Mouse (Mus musculus): ENCODE data around the gene Lgi2. TPM values are rescaled to one million over a fixed set of nuclear protein-coding genes. Genes with fewer than 3 reads are reported as not detected.

Lgi2 gene
- total RNA-seq (2021) = 1 to 10 TPM; 2.2 to 3.0 TPM
- long read RNA-seq, experiment 1, full-length matches to known transcripts = 2 of 3 reads
- long read RNA-seq, experiment 1, partial matches to known transcripts = 0 of 3 reads
- long read RNA-seq, experiment 1, other reads (novel, unspliced or antisense) = 1 of 3 reads
- long read RNA-seq, experiment 2, partial matches to known transcripts = 0 of 2 reads
- long read RNA-seq, experiment 2, other reads (novel, unspliced or antisense) = 2 of 2 reads

DNA sequence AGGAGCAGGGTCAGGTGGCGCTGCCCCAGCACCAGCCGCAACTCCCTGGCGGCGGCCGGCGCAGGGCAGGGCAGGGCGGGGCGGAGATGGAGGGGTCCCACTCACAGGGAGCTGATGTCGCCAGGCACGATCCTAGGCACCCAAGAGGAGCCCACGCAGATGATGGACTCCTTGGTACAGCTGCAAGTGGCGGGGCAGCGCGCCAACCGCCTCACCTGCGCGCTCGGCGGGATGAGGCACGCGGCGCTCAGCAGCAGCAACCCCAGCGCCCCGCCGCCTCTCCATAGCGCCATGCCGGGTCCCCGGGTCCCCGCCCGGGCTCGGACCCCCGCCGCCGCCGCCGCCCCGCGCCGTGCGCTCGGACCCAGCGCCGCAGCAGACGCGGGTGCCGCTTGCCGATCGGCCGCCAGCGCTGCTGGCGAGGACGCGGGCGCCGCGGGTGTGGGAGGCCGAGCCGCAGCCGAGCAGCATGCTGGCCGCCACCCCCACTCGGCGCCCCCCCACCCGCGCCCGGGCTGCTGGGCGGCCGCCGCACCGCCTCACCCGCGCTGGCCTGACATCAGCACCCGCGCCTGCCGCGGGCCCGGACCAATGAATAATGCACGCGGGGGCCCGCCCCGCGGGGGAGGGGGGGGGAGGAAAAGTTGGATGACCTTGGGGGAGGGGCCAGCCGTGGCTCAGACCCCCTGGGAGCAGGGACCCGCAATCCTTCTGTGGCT lies at the start of gene Lgi2:
Lgi2 (minus strand) TSS at position 650 of the 719 bp plus-strand sequence.
- DNase-seq = peak; percentile 51

DNA sequence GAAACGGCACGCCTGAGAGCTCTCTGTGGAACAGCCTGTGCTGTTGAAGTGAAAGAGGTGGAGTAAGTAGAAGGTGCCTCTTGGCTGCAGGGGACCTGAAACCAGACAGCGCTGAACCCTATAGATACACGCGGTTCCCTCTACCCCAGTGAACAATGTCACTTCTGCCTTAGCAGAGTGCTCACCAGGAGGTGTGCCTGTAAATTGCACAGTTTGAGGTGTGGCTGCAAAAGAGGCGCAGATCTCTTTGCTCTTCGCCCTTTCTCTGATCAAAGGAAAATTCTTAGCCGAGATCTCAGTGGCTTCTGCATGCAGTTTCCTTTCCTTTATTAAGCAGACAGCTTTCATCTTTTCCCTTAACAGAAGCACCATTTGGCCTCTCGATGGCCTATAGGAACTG lies 49.2 kb upstream of the Lgi2 start:
- DNase-seq = no peak

DNA sequence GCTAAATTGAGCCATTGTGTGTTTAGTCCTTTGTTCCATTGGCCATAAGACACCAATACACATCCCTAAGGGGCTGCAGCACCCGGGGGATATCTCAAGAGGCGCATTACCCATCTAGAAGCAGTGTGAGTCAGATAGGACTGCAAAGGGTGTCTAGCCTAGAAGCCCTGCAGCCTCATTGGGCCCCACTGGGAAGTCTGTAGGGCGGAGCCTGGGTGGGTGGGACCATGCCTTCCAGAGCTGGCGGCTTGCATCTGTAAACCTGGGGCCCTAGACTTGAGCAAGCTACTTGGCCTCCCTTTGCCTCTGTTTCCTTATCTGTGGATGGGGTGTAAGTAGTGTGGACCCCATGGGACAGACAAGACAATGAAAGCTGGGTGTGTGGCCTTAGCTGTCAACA lies 48.4 kb upstream of the Lgi2 start:
- DNase-seq = no peak

DNA sequence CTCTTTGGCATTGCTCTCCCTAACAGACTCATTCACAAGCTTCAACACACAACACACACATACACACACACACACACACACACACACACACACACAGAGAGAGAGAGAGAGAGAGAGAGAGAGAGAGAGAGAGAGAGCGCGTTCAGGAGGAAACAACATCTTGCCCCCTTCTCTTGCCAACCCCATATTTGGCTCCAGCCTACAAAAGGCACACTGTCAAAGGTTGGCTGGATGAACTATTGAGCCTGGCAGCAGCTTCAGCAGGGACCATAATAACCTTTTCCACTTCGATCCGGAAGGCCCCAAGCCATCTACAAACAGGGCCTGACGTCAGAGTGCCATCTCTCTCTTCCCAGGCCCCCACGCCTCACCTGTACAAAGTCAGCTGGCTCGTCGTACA lies 46.5 kb upstream of the Lgi2 start:
- no peak for DNase-seq

DNA sequence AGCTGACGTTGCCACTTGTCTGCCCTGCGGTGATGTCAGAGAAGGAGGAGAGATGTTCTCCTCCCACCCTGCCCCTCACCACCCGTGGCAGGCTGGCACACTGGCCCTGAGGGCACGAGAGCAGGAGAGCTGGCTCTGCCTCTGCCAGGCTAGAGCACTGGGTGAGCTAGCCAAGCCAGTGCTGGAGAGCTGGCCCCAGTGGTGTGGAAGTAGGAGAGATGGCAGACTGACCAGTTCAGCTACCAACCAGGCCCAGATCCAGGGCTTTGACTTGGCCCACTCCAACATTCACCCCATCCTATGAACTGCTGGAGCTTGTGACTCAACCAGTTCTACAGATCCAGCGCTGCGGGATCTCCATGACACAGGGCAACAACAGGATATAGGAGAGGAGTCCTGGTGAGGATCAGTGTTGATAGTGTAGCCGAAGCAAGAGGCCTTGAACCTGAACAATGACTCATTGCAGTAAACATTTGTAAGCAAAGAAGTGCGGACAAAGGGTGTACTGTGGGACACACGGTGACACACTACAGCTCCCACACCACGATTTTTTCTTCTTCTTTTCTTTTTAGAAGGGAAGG lies 45.1 kb upstream of the Lgi2 start:
- peak; percentile 17 for DNase-seq

DNA sequence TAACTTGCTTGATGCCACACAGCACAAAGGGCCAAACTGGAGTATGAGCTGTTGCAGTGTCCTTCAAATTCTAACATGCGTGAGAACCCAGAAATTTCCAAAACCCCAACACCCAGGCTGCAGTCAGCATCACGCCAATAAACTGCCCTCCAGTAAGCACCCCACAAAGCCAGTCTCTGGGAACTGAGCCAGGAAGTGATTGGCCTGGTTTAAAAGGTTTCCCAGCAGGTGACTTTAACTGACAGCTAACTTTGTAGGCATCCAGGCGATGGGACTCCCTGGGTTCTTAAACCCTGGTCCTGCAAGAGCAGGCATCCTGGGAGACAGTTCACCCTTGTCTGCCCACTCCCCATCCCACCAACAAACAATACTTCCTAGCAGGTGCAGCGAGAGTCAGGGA lies 44.0 kb upstream of the Lgi2 start:
- no peak for DNase-seq

DNA sequence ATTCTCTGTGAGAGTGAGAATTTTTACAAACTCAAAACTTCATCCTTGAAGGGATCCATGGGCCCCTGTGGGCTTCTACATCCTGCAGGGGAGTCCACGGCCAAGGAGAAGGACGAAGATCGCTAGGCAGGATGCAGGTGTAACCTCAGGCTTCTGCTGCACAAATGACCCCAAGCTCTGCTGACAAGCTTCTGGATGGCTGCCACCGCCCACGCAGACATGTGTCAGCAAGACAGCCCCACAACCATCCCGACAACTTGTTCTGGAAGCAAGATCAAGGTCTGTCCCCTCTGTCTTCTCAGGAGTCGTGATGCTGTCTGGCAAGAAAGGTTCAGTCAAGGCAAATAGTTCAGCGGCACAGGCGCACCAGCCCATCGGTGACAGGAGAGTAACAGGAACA lies 43.4 kb upstream of the Lgi2 start:
- peak; percentile 36 for DNase-seq

DNA sequence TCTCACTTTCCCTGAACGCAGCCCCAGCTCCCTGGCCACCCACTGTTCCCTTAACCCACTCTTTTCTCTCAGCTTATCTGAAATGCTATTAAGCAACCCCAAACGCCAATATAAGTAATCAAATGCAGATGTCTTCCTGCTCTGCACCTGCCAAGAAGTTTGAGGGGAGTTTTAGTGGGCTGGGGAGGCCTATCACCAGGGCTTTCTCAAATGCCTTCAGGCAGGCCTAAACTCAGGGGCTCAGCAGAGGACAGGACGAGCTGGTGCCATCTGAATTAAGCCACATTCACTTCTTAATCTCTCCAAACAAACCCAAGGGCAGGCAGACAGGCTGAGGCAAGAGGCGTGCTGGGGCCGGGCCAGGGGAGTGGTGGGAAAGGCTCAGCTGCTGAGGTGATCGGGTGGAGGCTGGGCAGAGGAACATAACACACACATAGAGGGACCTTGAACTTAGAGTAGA lies 38.4 kb upstream of the Lgi2 start:
- DNase-seq = no peak

DNA sequence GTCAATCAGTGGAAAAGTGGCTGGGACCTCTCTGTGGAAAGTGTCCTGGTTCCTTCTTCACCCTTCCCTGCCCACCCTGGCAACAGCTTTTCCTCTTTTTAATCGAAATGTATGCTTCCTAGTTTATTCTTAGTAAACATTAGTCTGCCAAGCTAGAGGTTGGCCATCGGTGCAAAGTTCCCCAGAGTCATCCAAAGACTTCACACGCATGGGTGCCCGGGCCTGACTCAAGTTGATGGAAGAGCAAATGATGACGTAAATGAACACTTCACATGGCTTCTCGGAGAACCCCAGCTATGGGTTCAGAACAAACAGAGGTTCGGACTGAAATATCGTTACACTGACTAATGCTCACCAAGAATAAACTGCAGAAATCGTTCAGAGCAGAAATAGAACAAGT lies 24.4 kb upstream of the Lgi2 start:
- DNase-seq = no peak

DNA sequence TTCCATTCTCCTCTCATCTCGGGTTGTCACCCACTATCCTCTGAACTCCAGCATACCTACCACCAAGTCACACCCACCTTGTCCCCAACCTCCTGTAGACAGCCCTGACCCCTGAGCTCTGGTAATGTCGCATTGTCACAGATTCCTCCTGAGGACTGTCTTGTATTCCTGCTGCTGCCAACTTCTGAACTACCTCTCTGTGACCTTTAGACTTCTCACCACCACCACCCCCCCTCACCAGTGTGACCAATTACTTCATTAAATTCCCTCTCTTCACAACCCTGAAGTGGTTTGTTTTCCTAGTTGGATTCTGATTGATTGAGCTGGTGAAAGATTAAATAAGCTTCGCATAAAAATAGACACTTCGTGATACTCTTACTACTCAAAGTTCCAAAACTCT lies 22.4 kb upstream of the Lgi2 start:
- no peak for DNase-seq

DNA sequence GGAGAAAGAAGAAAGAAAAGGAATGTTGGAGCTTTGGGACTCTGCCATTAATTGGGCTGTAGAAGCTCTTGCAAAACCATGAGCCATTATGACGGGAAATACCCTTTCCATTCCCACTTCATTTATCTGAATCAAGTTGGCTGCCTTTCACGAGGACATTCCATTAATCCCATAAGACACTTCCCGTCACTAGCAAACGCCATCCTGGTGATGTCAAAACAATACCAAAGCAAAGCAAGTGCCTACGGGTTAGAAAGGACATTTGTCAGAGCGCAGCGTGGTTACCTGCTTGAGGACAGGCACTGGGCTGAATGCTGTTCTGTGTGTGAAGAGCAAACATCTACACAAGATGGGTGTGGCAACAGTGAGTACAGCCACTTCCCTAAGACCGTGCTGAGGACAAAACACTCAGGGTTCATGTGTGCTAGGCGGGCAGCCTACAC lies 21.1 kb upstream of the Lgi2 start:
- no peak for DNase-seq

DNA sequence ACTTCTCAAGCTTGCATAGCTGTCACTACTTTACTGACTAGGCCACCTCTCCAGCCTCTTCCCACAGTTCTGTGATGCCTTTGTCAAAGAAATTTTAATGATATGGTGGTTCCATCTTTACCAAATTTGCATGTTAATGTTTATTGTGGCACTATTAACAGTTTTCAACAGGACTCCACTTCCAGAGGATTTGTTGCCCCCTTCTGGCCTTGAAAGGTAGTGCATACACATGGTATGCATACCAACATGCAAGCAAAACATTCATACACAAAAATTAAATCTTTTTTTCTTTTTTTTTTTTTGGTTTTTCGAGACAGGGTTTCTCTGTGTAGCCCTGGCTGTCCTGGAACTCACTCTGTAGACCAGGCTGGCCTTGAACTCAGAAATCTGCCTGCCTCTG lies 6.3 kb upstream of the Lgi2 start:
- DNase-seq = no peak

DNA sequence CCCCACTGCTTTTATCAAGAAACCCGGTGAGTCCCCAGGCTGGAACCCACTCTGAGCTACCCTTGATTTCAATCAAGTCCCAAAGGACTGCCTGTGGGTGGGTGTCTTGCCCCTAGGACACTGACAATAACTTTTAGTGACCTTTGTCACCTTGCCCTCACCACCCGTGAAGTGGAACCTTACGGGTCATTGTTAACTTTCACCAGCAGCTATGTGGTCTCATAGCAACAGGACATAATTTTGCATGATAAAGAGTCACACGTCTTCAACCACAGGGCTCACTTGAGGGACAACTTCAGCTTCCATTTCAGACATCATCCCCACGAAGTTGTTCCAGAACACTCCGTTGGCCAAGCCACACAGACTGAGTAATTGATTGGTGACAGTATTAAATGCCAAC lies 4.5 kb upstream of the Lgi2 start:
- DNase-seq = no peak

DNA sequence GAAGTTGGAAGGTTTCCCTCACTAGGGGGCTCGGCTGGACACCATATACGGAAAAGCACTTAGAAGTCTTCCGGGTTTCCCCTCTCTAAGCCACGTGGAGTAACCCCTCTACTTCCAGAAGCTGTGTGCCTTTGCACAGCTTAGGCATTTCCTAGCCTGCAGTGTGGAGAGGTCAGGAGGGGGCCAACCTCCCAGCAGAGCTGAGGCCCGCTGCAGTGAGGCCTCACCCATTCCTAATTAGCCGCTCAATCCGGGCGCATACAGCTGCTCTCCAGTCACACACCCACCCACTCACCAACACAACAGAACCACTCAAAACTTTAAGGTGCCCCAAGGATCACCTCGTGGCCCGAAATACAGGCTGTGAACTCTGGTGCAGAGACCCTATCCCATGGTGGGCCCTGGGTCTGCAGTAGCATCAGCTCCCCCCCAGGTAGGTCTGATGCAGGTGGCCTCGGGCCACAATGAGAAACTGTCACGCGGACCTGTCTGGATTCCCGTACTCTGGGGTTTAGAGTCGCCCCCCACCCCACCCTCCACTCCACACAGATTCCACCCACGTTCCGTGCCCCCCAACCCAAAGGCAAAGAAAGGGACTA lies 949 bp downstream of the Lgi2 start:
- no peak for DNase-seq

DNA sequence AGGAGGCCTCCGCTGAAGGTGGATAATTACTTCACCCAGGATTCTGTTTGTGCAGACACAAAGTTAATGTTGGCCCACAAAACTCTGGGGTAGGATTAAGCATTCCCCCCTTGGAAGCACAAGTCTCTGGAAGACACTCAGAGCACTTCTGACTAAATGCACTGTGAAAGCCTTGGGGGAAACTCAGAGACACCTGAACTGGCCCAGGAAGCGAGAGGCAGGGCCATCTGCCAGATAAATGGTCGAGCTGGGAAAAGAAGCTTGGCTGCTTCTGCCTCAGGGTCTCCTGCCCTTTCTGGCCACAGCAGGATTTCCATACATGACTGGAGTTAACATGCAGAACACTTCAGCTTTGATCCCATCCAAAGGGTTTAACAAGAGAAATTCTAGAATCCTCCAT lies 1.9 kb downstream of the Lgi2 start:
- no peak for DNase-seq

DNA sequence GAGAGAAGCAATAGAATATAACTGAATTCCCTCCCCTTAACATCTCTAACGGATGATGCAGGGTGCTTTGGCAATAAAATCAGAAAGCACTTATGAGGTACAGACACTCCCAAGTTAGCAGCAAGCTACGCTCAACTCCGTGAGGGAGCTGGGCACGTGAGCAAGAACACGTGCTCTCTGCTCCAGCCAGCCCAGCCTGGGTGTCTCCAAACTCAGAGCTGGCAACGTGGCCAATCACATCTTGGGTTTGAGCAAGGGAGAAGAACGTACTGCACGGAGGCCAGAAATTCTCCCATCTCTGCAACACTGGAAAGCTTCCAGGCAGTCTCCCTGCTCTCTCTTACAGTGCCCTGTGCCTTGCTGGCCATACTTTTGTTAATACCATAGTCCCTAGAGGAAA lies 6.0 kb downstream of the Lgi2 start:
- DNase-seq = peak; percentile 17

DNA sequence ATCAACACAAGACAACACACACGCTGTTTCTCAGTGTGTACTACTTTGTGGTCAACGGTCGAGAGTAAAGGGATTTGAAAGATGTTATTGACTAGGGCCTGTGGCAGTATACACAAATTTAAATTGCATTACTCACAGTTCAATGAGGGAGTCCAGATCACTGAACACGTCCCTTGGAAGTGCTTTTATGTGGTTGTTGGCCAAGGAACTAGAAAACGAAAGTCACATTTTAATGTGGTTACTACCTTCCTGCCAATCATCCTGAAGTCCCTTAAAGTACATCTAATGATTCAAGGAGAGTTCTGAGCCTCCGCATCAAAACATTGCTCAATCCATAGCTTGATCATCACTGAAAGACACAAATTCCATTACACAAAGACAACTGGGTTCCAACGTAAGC lies 10.7 kb downstream of the Lgi2 start:
- no peak for DNase-seq

DNA sequence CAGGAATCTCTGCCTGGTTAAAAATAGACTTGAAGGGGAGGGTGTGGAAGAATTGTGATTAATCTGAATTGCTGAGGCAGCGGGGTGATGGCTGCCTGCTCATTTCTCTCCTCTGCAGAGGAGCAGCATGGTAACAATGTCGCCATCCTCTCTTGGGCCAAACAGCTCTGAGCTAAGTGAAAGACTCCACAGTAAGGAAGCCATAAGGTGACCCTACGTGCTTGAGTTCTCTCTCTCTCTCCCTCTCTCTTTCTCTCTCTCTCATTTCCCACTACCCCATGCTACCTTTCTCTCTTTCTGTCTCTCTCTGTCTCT lies 15.0 kb downstream of the Lgi2 start:
- no peak for DNase-seq

DNA sequence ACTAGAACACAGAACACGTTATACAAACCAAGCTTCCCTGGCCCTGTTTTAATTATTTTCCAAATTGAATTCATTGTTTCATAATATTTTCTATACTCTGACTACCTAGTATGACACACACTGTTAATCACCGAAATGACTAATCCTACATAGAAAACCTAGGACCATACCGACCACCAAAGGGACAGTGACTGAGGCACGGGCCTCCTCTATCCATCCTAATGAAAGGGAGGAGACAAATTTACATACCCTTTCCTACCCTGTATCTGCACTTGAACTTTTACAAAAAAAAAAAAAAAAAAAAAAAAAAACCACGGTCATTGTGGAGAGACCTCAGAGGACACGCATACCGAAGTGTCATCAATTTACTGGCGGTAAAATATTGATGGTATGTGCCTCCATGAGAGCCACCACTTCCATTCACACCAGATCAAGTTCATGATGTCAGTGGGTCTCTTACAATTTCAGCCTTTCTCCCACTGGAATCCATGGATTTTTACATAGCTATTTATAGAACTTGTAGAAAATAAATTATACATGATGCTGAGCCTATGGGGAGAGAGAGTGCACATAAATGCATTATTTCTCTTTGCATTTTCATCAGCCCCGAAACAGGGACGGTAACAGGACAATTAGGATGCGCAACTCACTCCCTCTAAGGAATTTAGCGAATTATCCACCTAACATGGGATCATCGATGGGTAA lies 15.5 kb downstream of the Lgi2 start:
- no peak for DNase-seq

DNA sequence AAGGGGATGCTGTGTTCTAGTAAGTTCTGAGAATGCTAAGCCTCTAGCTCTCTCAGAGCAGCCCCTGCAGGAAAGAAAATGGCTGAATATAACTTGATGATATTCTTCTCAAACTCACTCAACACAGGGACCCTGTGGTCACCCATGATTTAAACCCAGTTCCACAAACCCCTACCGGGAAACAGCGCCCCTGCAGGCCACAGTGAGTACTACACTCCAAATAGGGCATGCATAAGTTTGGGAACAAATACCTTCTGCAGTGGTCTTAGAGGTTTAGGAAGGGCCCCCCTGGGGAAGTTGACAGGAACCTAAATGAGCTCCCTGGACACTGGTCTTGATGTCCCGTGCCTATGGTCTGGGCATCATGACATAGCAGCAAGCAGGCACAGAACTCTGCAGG lies 19.3 kb downstream of the Lgi2 start:
- DNase-seq = peak; percentile 22

DNA sequence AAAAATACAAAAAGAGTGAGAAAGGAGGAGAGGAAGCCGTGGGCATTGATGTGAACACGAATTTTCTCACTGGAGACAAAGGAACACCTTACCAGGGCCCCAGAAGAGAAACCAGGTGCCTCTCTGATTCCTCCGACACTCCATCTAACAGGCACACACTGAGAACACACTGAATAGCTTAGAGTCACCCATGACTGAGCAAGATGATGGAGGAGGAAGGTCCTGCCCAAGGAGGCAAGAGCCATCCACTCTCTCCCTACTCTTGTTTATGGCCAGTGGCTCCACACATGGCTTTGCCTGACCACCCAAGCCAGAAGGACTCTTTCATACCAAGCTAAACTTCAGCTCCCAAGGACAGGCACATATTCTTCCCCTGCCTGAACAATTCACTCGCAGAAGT lies 22.5 kb downstream of the Lgi2 start:
- no peak for DNase-seq

DNA sequence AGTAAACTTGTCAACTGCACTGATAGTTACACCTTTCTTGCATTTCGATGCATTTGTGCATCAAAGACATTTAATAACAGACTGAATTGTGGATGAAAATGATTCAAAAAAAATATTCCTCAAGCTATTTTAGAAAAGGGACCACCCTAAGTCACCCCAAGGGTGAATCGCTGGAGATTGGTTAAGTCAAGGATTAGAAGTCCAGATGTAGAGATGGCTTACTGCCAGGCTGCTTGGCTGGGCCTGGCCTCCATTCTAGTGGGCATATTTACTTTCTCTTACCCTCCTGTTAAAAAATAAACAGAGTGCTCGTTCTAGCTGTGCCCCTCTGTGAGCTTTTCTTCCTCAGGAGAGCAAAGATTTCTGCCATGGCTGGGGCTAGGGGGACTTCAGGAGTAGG lies 26.1 kb downstream of the Lgi2 start:
- DNase-seq = no peak

DNA sequence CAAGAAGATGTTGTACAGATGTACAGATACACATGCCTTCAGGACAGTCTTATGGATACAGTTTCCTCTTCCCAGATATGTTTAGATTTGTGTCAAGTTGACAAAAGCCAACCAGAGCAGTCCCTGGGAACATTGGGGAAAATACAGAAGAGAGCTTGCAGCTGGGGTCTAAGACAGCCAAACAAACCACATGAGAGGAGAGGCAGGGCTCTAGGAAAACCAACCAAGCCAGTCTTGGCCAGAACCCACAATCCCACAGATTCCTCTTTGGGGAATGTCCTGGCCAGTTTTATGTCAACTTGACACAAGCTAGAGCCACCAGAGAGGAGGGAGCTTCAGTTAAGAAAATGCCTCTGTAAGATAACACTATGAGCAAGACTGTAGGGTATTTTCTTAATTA lies 26.8 kb downstream of the Lgi2 start:
- DNase-seq = no peak
